Mouse (Mus musculus): Measurements from ENCODE around the gene Usp50. TPM values are rescaled to one million over a fixed set of nuclear protein-coding genes. Genes with fewer than 3 reads are reported as not detected.

Gene Usp50
- polyA plus RNA-seq, 1 experiment from 2014 or later, result 2.9 TPM

GRCm38 (mm10) chr2:126665984-126666383 is 117.3 kb downstream of the Usp50 start:
- no peak for ATAC-seq (replicated peaks; ENCODE audit: low FRiP score, low read depth)
- DNase-seq (ENCODE audit: low spot score), result no peak
- Histone ChIP-seq H3K27me3 (ENCODE audit: insufficient read depth, low read length) (no peaks in the 10 kb centered on the region), H3K4me1 (replicated peaks; ENCODE audit: insufficient read depth, low read length) (no peaks in the 10 kb centered on the region), H3K9me3 (replicated peaks; ENCODE audit: low read length) (no peaks in the 10 kb centered on the region), H3K4me2 (ENCODE audit: low read length) (no peak overlapping the region), H3K36me3 (ENCODE audit: insufficient read depth, low read length) (no peaks in the 10 kb centered on the region), H3K27ac (no peak overlapping the region), H3K9ac (ENCODE audit: low read depth, low read length) (no peak overlapping the region), H3K4me3 (replicated peaks; ENCODE audit: low read depth, low read length) (no peak overlapping the region)
- TF ChIP-seq CTCF (IDR thresholded peaks at IDR 0.05; ENCODE audit: low read depth), result no peak
- 79% methylated on average over 3 of the region's 3 CpGs for WGBS

GRCm38 (mm10) chr2:126663481-126663880 is 119.8 kb downstream of the Usp50 start:
- no peak overlapping the region for H3K9ac ChIP-seq (ENCODE audit: low read depth, low read length)
- no peaks in the 10 kb centered on the region for H3K36me3 ChIP-seq (ENCODE audit: insufficient read depth, low read length)
- ATAC-seq (replicated peaks; ENCODE audit: low FRiP score, low read depth), result no peak
- peak; percentile 81 for TF ChIP-seq CTCF (IDR thresholded peaks at IDR 0.05; ENCODE audit: low read depth)
- 50% methylated on average over 4 of the region's 4 CpGs for WGBS
- H3K27ac ChIP-seq, result no peak overlapping the region
- H3K4me2 ChIP-seq (ENCODE audit: low read length), result no peak overlapping the region
- no peaks in the 10 kb centered on the region for H3K4me1 ChIP-seq (replicated peaks; ENCODE audit: insufficient read depth, low read length)
- H3K27me3 ChIP-seq (ENCODE audit: insufficient read depth, low read length), result no peaks in the 10 kb centered on the region
- DNase-seq (ENCODE audit: low spot score), result peak; percentile 83
- no peaks in the 10 kb centered on the region for H3K9me3 ChIP-seq (replicated peaks; ENCODE audit: low read length)
- H3K4me3 ChIP-seq (replicated peaks; ENCODE audit: low read depth, low read length), result no peak overlapping the region

Other genes with a start within 250 kb of the Usp50 start
- gene Slc27a2, start 231.1 kb downstream of the Usp50 start, polyA plus RNA-seq (2015; fragmentation: Nextera tagmentation; extraction: Ambion mirVana), result 214 and 258 TPM in 2 replicates
- 223 and 250 TPM in 2 replicates for gene Hdc, start 164.2 kb downstream of the Usp50 start, polyA plus RNA-seq (2015; fragmentation: Nextera tagmentation; extraction: Ambion mirVana)
- 36.7 and 40.7 TPM in 2 replicates for gene Gabpb1, start 107.1 kb downstream of the Usp50 start, polyA plus RNA-seq (2015; fragmentation: Nextera tagmentation; extraction: Ambion mirVana)
- gene Usp8, start 76.1 kb downstream of the Usp50 start, polyA plus RNA-seq (2015; fragmentation: Nextera tagmentation; extraction: Ambion mirVana), result 35.7 and 42.1 TPM in 2 replicates
- gene Trpm7, start 92.8 kb upstream of the Usp50 start, polyA plus RNA-seq (2015; fragmentation: Nextera tagmentation; extraction: Ambion mirVana), result 41.2 and 45.9 TPM in 2 replicates
- 42.4 and 47.8 TPM in 2 replicates for gene Sppl2a, start 149.8 kb upstream of the Usp50 start, polyA plus RNA-seq (2015; fragmentation: Nextera tagmentation; extraction: Ambion mirVana)
- 4.2 and 4.8 TPM in 2 replicates for gene Ap4e1, start 225.2 kb upstream of the Usp50 start, polyA plus RNA-seq (2015; fragmentation: Nextera tagmentation; extraction: Ambion mirVana)

Measured in kidney, postnatal 0 days (tissue).